ENCODE assay signal across 10 mouse cellular contexts in the genomic region with DNA sequence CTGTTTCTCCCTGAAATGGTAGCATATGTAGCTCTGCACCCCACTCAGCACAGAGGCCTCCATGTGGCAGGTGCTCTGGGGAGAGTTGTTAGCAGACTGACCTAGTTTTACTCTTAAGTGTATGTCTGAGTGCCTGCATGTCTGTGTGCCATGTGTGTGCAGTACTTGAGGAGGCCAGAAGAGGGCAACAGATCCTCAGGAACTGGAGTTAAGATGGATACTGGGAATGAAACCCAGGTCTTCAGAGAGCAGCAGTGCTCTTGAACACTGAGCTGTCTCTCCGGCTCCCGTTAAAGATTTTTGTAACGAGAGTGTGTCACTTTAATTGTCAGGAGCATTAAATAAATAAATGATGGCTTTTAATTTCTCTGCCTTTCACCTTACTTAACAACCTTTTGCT. TPM values are rescaled to one million over a fixed set of nuclear protein-coding genes. Genes with fewer than 3 reads are reported as not detected.
DNase-seq lines count a peak whose midpoint lies in the region; ATAC-seq and TF ChIP-seq lines count a peak whose summit lies in the region.
"Had no signal": no experiment of that assay in that cellular context is flagged by ENCODE, and none has a peak within 500 bp of the region (broad histone marks: within the 10 kb centered on the region; RNA-seq: fewer than 3 reads in every experiment).

No protein-coding gene starts in this region.

- peak; percentile 75 for TF ChIP-seq CTCF in forebrain, postnatal 0 days (IDR thresholded peaks at IDR 0.05; ENCODE audit: low read depth)

- intact Hi-C loops in heart, postnatal 25 days (cut with DNase I): no loop called here

- H3K27me3 ChIP-seq in forebrain, postnatal 0 days (ENCODE audit: insufficient read depth, low read length): no peaks in the 10 kb centered on the region
- H3K27me3 ChIP-seq in forebrain, embryonic 13.5 days: no peaks in the 10 kb centered on the region
- H3K27me3 ChIP-seq in midbrain, embryonic 14.5 days (ENCODE audit: control insufficient read depth, insufficient read depth, low read length): no peaks in the 10 kb centered on the region
- H3K27me3 ChIP-seq in midbrain, embryonic 16.5 days (ENCODE audit: control insufficient read depth, insufficient read depth, low read depth, low read length): no peaks in the 10 kb centered on the region
- no peaks in the 10 kb centered on the region for H3K27me3 ChIP-seq in embryonic facial prominence, embryonic 10.5 days (replicated peaks; ENCODE audit: low read depth, poor library complexity, severe bottlenecking)

- no peak overlapping the region for H3K27ac ChIP-seq in forebrain, postnatal 0 days (ENCODE audit: low read depth, low read length)
- no peak overlapping the region for H3K27ac ChIP-seq in forebrain, embryonic 13.5 days
- H3K27ac ChIP-seq in midbrain, embryonic 14.5 days (replicated peaks; ENCODE audit: low read depth, low read length): no peak overlapping the region
- H3K27ac ChIP-seq in midbrain, embryonic 16.5 days (ENCODE audit: low read length): no peak overlapping the region
- H3K27ac ChIP-seq in embryonic facial prominence, embryonic 10.5 days (replicated peaks): no peak overlapping the region

- H3K9me3 ChIP-seq in forebrain, postnatal 0 days (ENCODE audit: low read length): no peaks in the 10 kb centered on the region
- 0 out of 2 replicates have a peak, but pooled peaks cover 10% of the 10 kb centered on the region for H3K9me3 ChIP-seq in forebrain, embryonic 13.5 days (replicated peaks)
- no peaks in the 10 kb centered on the region for H3K9me3 ChIP-seq in midbrain, embryonic 14.5 days (ENCODE audit: control insufficient read depth, low read length)
- H3K9me3 ChIP-seq in midbrain, embryonic 16.5 days (replicated peaks; ENCODE audit: control insufficient read depth, low read length, poor library complexity, severe bottlenecking): no peaks in the 10 kb centered on the region
- H3K9me3 ChIP-seq in embryonic facial prominence, embryonic 10.5 days: peaks cover 7% of the 10 kb centered on the region; the same call in 1 of the 2 replicates

- ATAC-seq in forebrain, postnatal 0 days: no peak
- no peak for ATAC-seq in forebrain, embryonic 13.5 days
- no peak for ATAC-seq in midbrain, embryonic 14.5 days (ENCODE audit: low FRiP score, low TSS enrichment)
- no peak for ATAC-seq in midbrain, embryonic 16.5 days

- H3K4me3 ChIP-seq in forebrain, postnatal 0 days (ENCODE audit: low read depth, low read length): no peak overlapping the region
- no peak overlapping the region for H3K4me3 ChIP-seq in forebrain, embryonic 13.5 days
- H3K4me3 ChIP-seq in midbrain, embryonic 14.5 days (replicated peaks; ENCODE audit: low read depth, low read length): no peak overlapping the region
- no peak overlapping the region for H3K4me3 ChIP-seq in midbrain, embryonic 16.5 days (ENCODE audit: low read depth, low read length)
- no peak overlapping the region for H3K4me3 ChIP-seq in embryonic facial prominence, embryonic 10.5 days

- peak; percentile 36 for DNase-seq in forebrain, postnatal 0 days
- peak; percentile 13 for DNase-seq in midbrain, embryonic 14.5 days
- DNase-seq in embryonic facial prominence, embryonic 10.5 days (ENCODE audit: low spot score): peak; percentile 42
- DNase-seq in thymus, postnatal 10 days (ENCODE audit: low spot score in 2 of 2): peak; percentile 35 to 41
- DNase-seq in heart, postnatal 25 days (ENCODE audit: low spot score): no peak
- DNase-seq in neural tube, embryonic 10.5 days (ENCODE audit: extremely low spot score, low spot score): no peak

- H3K4me2 ChIP-seq in forebrain, postnatal 0 days (ENCODE audit: low read depth): no peak overlapping the region
- no peak overlapping the region for H3K4me2 ChIP-seq in forebrain, embryonic 13.5 days
- H3K4me2 ChIP-seq in midbrain, embryonic 14.5 days (ENCODE audit: low read length): no peak overlapping the region
- no peak overlapping the region for H3K4me2 ChIP-seq in midbrain, embryonic 16.5 days (ENCODE audit: low read length)

- H3K4me1 ChIP-seq in forebrain, postnatal 0 days (ENCODE audit: insufficient read depth): peaks cover 17% of the 10 kb centered on the region
- H3K4me1 ChIP-seq in forebrain, embryonic 13.5 days: peaks cover 27% of the 10 kb centered on the region
- peaks cover 15% of the 10 kb centered on the region; the same call in 1 of the 2 replicates for H3K4me1 ChIP-seq in midbrain, embryonic 14.5 days (ENCODE audit: control insufficient read depth, insufficient read depth, low read length)
- H3K4me1 ChIP-seq in midbrain, embryonic 16.5 days (ENCODE audit: control insufficient read depth, insufficient read depth, low read length): peaks cover 16% of the 10 kb centered on the region
- H3K4me1 ChIP-seq in embryonic facial prominence, embryonic 10.5 days: peaks cover 25% of the 10 kb centered on the region

- no peak overlapping the region for H3K9ac ChIP-seq in forebrain, postnatal 0 days
- H3K9ac ChIP-seq in forebrain, embryonic 13.5 days: no peak overlapping the region
- no peak overlapping the region for H3K9ac ChIP-seq in midbrain, embryonic 14.5 days (replicated peaks; ENCODE audit: low read length)
- no peak overlapping the region for H3K9ac ChIP-seq in midbrain, embryonic 16.5 days (ENCODE audit: low read depth, low read length)

- H3K36me3 ChIP-seq in forebrain, postnatal 0 days (ENCODE audit: insufficient read depth): peaks cover 35% of the 10 kb centered on the region
- H3K36me3 ChIP-seq in forebrain, embryonic 13.5 days (ENCODE audit: poor library complexity, severe bottlenecking): peaks cover 46% of the 10 kb centered on the region
- H3K36me3 ChIP-seq in midbrain, embryonic 14.5 days (ENCODE audit: control insufficient read depth, insufficient read depth, low read length): peaks cover 51% of the 10 kb centered on the region
- H3K36me3 ChIP-seq in midbrain, embryonic 16.5 days (ENCODE audit: control insufficient read depth, insufficient read depth, low read length): peaks cover 15% of the 10 kb centered on the region
- peaks cover 80% of the 10 kb centered on the region for H3K36me3 ChIP-seq in embryonic facial prominence, embryonic 10.5 days (replicated peaks)

- 90% methylated on average over 3 of the region's 3 CpGs for WGBS in forebrain, postnatal 0 days
- WGBS in forebrain, embryonic 13.5 days: 94% methylated on average over 3 of the region's 3 CpGs
- WGBS in midbrain, embryonic 14.5 days: 98% methylated on average over 3 of the region's 3 CpGs
- 90% methylated on average over 3 of the region's 3 CpGs for whole genome bisulfite sequencing in midbrain, embryonic 16.5 days
- WGBS in embryonic facial prominence, embryonic 10.5 days: 92% methylated on average over 3 of the region's 3 CpGs

RNA-seq across cellular contexts. Expression of a gene that starts 35.0 kb away (rescaled TPM):
- 27.1 and 32.6 TPM in 2 replicates for total RNA-seq in forebrain, postnatal 0 days (2014; rRNA removed)
- polyA plus RNA-seq in forebrain, postnatal 0 days (2015; fragmentation: Nextera tagmentation; extraction: Ambion mirVana): 17.6 and 25.6 TPM in 2 replicates
- polyA plus RNA-seq in forebrain, embryonic 13.5 days (2015; fragmentation: Nextera tagmentation; extraction: Ambion mirVana): 26.1 and 28.4 TPM in 2 replicates
- 19.1 and 28.1 TPM in 2 replicates for polyA plus RNA-seq in midbrain, embryonic 14.5 days (2014; fragmentation: Nextera tagmentation; extraction: Ambion mirVana)
- 35.2 and 36.8 TPM in 2 replicates for polyA plus RNA-seq in midbrain, embryonic 16.5 days (2015; fragmentation: Nextera tagmentation; extraction: Ambion mirVana)
- polyA plus RNA-seq in embryonic facial prominence, embryonic 10.5 days (2016; fragmentation: Nextera tagmentation; extraction: Ambion mirVana): 30.7 and 31.4 TPM in 2 replicates
- 10 to 100 TPM; 11.4 to 11.7 TPM for total RNA-seq in heart, postnatal 25 days (2021)

RNA-seq across cellular contexts. Expression of a gene that starts 35.1 kb away (rescaled TPM):
- 6.6 and 6.7 TPM in 2 replicates for total RNA-seq in forebrain, postnatal 0 days (2014; rRNA removed)
- polyA plus RNA-seq in forebrain, postnatal 0 days (2015; fragmentation: Nextera tagmentation; extraction: Ambion mirVana): 4.3 and 6.8 TPM in 2 replicates
- polyA plus RNA-seq in forebrain, embryonic 13.5 days (2015; fragmentation: Nextera tagmentation; extraction: Ambion mirVana): 20.4 and 21.3 TPM in 2 replicates
- 5.3 and 10.2 TPM in 2 replicates for polyA plus RNA-seq in midbrain, embryonic 14.5 days (2014; fragmentation: Nextera tagmentation; extraction: Ambion mirVana)
- polyA plus RNA-seq in midbrain, embryonic 16.5 days (2015; fragmentation: Nextera tagmentation; extraction: Ambion mirVana): 8.9 and 10.1 TPM in 2 replicates
- 33.2 and 34.2 TPM in 2 replicates for polyA plus RNA-seq in embryonic facial prominence, embryonic 10.5 days (2016; fragmentation: Nextera tagmentation; extraction: Ambion mirVana)
- 1 to 10 TPM in 1 of 2 experiments, under 1 TPM in 1; 0.95 to 1.2 TPM for total RNA-seq in heart, postnatal 25 days (2021)

RNA-seq across cellular contexts. Expression of a gene that starts 43.3 kb away (rescaled TPM):
- 0.23 and 0.57 TPM in 2 replicates for total RNA-seq in forebrain, postnatal 0 days (2014; rRNA removed)
- 0.08 TPM in 1 of 2 replicates, not detected in the other for polyA plus RNA-seq in forebrain, postnatal 0 days (2015; fragmentation: Nextera tagmentation; extraction: Ambion mirVana)
- polyA plus RNA-seq in forebrain, embryonic 13.5 days (2015; fragmentation: Nextera tagmentation; extraction: Ambion mirVana): 0.10 and 0.17 TPM in 2 replicates
- 0.07 and 0.59 TPM in 2 replicates for polyA plus RNA-seq in midbrain, embryonic 14.5 days (2014; fragmentation: Nextera tagmentation; extraction: Ambion mirVana)
- 0.14 and 0.36 TPM in 2 replicates for polyA plus RNA-seq in midbrain, embryonic 16.5 days (2015; fragmentation: Nextera tagmentation; extraction: Ambion mirVana)
- polyA plus RNA-seq in embryonic facial prominence, embryonic 10.5 days (2016; fragmentation: Nextera tagmentation; extraction: Ambion mirVana): 0.33 and 0.51 TPM in 2 replicates
- under 1 TPM; 0.18 to 0.34 TPM for total RNA-seq in heart, postnatal 25 days (2021)

RNA-seq across cellular contexts. Expression of a gene that starts 50.1 kb away (rescaled TPM):
- 2.4 and 4.4 TPM in 2 replicates for total RNA-seq in forebrain, postnatal 0 days (2014; rRNA removed)
- 1.4 and 1.7 TPM in 2 replicates for polyA plus RNA-seq in forebrain, postnatal 0 days (2015; fragmentation: Nextera tagmentation; extraction: Ambion mirVana)
- 1.7 and 1.9 TPM in 2 replicates for polyA plus RNA-seq in forebrain, embryonic 13.5 days (2015; fragmentation: Nextera tagmentation; extraction: Ambion mirVana)
- polyA plus RNA-seq in midbrain, embryonic 14.5 days (2014; fragmentation: Nextera tagmentation; extraction: Ambion mirVana): 2.5 and 3.2 TPM in 2 replicates
- polyA plus RNA-seq in midbrain, embryonic 16.5 days (2015; fragmentation: Nextera tagmentation; extraction: Ambion mirVana): 3.1 and 3.2 TPM in 2 replicates
- polyA plus RNA-seq in embryonic facial prominence, embryonic 10.5 days (2016; fragmentation: Nextera tagmentation; extraction: Ambion mirVana): 1.1 and 1.2 TPM in 2 replicates
- total RNA-seq in heart, postnatal 25 days (2021): under 1 TPM; 0.39 to 0.49 TPM

RNA-seq across cellular contexts. Expression of a gene that starts 56.4 kb away (rescaled TPM):
- total RNA-seq in forebrain, postnatal 0 days (2014; rRNA removed): not detected in 2 replicates
- polyA plus RNA-seq in forebrain, postnatal 0 days (2015; fragmentation: Nextera tagmentation; extraction: Ambion mirVana): not detected in 2 replicates
- not detected in 2 replicates for polyA plus RNA-seq in forebrain, embryonic 13.5 days (2015; fragmentation: Nextera tagmentation; extraction: Ambion mirVana)
- not detected in 2 replicates for polyA plus RNA-seq in midbrain, embryonic 14.5 days (2014; fragmentation: Nextera tagmentation; extraction: Ambion mirVana)
- not detected in 2 replicates for polyA plus RNA-seq in midbrain, embryonic 16.5 days (2015; fragmentation: Nextera tagmentation; extraction: Ambion mirVana)
- polyA plus RNA-seq in embryonic facial prominence, embryonic 10.5 days (2016; fragmentation: Nextera tagmentation; extraction: Ambion mirVana): not detected in 2 replicates
- total RNA-seq in heart, postnatal 25 days (2021): not detected
- polyA plus RNA-seq: kidney, embryonic 16.5 days; testis, adult 2 months had no signal

Comparison
In these comparisons a context has a peak if more than half of its experiments do, and no peak if none do; other contexts are left out.
1. DNase-seq: peak in forebrain, postnatal 0 days (single experiment), midbrain, embryonic 14.5 days (single experiment), embryonic facial prominence, embryonic 10.5 days (single experiment) and thymus, postnatal 10 days (2 of 2); none in heart, postnatal 25 days (single experiment) and neural tube, embryonic 10.5 days (single experiment).